Mouse (Mus musculus) neural tube, embryonic 15.5 days (tissue): Measurements from ENCODE around the gene Med25. TPM values are rescaled to one million over a fixed set of nuclear protein-coding genes. Genes with fewer than 3 reads are reported as not detected.

Experiments
- ATAC-seq: fragments of 200-750 bp; cut with Nextera tagmentation; 2 replicates; pipeline ENCODE4 v1.8.0; 2017; ENCODE audit warnings: mild to moderate bottlenecking, moderate TSS enrichment, moderate library complexity; ENCODE audit not compliant: low FRiP score
- H3K27ac ChIP-seq: fragments of 300-500 bp; sonication (generic); replicated peaks from 2 replicates; pipeline ENCODE4 v1.5.1; 2015; ENCODE audit warnings: mild to moderate bottlenecking, inconsistent platforms
- H3K27me3 ChIP-seq: fragments of 300-500 bp; sonication (generic); replicated peaks from 2 replicates; pipeline ENCODE4 v1.6.1; 2015; ENCODE audit warnings: inconsistent platforms
- H3K36me3 ChIP-seq: fragments of 300-500 bp; sonication (generic); 2 replicates; pipeline ENCODE4 v1.6.1; 2015; ENCODE audit warnings: inconsistent platforms
- H3K4me1 ChIP-seq: fragments of 300-500 bp; sonication (generic); 2 replicates; pipeline ENCODE4 v1.6.1; 2015; ENCODE audit warnings: inconsistent platforms
- H3K4me2 ChIP-seq: fragments of 300-500 bp; sonication (generic); 2 replicates; pipeline ENCODE4 v1.6.1; 2015; ENCODE audit warnings: inconsistent platforms, mild to moderate bottlenecking, moderate library complexity
- H3K4me3 ChIP-seq: fragments of 300-500 bp; sonication (generic); replicated peaks from 2 replicates; pipeline ENCODE4 v1.5.1; 2015; ENCODE audit warnings: mild to moderate bottlenecking, inconsistent platforms
- H3K9ac ChIP-seq: fragments of 300-500 bp; sonication (generic); replicated peaks from 2 replicates; pipeline ENCODE4 v1.6.1; 2015; ENCODE audit warnings: mild to moderate bottlenecking, inconsistent platforms
- H3K9me3 ChIP-seq: fragments of 300-500 bp; sonication (generic); replicated peaks from 2 replicates; pipeline ENCODE4 v1.6.1; 2016; ENCODE audit warnings: inconsistent platforms
- WGBS: fragments of 180-500 bp; shearing (Covaris S2); methylation state at CpG from one replicate; pipeline ENCODE4 v1.1.7; 2015; ENCODE audit warnings: mixed read lengths; 5-methylcytosine and 5-hydroxymethylcytosine counted together
- polyA plus RNA-seq: library from polyadenylated mRNA; unstranded; fragments of >200 nt; fragmentation: Nextera tagmentation; extraction: Ambion mirVana; gene quantifications from 2 replicates; pipeline ENCODE4 v1.2.1, GENCODE M21; 2015

The Med25 gene
- polyA plus RNA-seq, 1 experiment from 2014 or later = 141 TPM

DNA sequence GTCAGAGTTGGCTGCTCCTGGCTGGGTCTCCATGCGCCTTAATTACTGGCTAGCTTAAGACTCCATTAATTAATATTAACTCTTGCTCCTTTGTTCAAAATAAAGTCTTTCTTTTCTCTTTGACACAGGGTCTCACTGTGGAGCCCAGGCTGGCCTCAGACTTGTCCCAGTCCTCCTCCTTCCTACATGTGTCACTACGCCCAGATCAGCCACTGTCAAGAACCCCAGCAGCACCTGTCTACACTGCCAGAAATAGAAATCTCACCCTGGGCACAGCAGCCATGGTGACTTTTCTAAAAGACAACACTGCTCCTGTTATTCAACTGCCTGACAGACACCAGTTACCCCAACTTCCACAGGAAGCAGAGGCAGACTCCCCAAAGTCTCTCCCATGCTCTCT lies 21.9 kb upstream of the Med25 start:
- peaks cover 67% of the 10 kb centered on the region for H3K36me3 ChIP-seq
- no peak overlapping the region for H3K9ac ChIP-seq
- no peak for ATAC-seq
- no peak overlapping the region for H3K27ac ChIP-seq
- WGBS = 87% methylated on average over 2 of the region's 2 CpGs
- H3K4me2 ChIP-seq = no peak overlapping the region
- no peak overlapping the region for H3K4me3 ChIP-seq
- no peaks in the 10 kb centered on the region for H3K9me3 ChIP-seq
- H3K4me1 ChIP-seq = no peaks in the 10 kb centered on the region
- no peaks in the 10 kb centered on the region for H3K27me3 ChIP-seq

DNA sequence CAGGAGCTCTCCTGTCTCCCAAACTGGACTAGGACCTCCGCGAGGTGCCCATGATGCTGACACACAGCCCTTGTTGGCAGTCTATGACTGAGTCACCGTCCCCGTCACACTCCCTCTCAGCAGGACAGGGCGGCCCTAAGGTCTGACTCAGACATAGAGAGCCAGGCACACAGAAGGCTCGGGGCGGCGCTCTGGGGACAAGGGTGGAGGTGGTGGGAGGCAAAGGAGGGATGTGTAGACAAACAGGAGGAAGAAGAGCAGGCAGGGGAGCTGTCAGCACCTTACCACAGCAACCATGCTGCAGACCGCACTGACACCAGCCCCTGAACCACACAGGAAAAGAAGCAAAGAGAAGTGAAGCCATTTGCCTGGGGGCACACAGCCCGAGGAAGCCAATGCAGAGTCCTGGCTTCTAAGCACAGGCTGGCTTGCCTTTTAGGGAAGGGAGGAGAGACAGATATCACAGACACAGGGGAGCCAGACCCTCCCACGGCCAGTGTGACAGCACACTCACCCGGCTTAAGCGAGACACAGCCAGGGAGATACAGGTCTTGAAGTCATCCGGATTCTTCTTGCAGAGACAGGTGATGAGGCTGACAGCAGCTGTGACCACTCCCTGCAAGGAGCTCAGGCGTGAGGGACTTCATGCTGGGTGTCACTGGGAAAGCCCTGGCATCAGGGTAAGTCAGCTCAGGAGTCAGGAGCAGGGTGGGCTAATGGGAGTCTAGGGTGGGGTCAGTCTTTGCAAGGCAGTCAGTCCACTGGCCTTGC lies 16.4 kb upstream of the Med25 start:
- H3K9me3 ChIP-seq = no peaks in the 10 kb centered on the region
- 93% methylated on average over 15 of the region's 15 CpGs for WGBS
- peaks cover 93% of the 10 kb centered on the region for H3K36me3 ChIP-seq
- no peak for ATAC-seq
- no peak overlapping the region for H3K27ac ChIP-seq
- H3K4me3 ChIP-seq = no peak overlapping the region
- no peak overlapping the region for H3K4me2 ChIP-seq
- no peaks in the 10 kb centered on the region for H3K4me1 ChIP-seq
- no peaks in the 10 kb centered on the region for H3K27me3 ChIP-seq
- no peak overlapping the region for H3K9ac ChIP-seq

DNA sequence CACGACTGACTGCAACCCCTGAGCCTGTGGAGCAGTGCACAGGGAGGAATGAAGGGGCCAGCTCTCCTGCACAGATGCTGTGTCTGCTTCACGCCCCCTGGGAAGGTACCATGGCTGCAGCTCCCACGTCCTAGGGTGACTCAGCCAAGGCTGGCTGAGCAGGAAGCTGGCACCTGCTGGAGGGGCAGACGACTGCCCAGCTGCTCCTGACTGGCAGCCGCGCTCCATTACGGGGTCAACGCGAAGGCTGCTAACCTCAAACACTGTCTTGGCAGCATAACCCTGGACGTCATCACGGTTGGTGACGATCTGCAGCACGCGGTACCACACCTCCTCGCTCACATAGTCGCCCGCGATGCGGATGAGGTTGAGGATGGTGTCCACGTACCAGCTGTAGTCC lies 12.9 kb upstream of the Med25 start:
- H3K27me3 ChIP-seq = no peaks in the 10 kb centered on the region
- H3K4me2 ChIP-seq = no peak overlapping the region
- H3K4me3 ChIP-seq = no peak overlapping the region
- H3K36me3 ChIP-seq = peaks cover 95% of the 10 kb centered on the region
- 88% methylated on average over 20 of the region's 20 CpGs for WGBS
- no peak overlapping the region for H3K27ac ChIP-seq
- no peak overlapping the region for H3K9ac ChIP-seq
- peaks cover 8% of the 10 kb centered on the region for H3K4me1 ChIP-seq
- H3K9me3 ChIP-seq = no peaks in the 10 kb centered on the region
- ATAC-seq = no peak

DNA sequence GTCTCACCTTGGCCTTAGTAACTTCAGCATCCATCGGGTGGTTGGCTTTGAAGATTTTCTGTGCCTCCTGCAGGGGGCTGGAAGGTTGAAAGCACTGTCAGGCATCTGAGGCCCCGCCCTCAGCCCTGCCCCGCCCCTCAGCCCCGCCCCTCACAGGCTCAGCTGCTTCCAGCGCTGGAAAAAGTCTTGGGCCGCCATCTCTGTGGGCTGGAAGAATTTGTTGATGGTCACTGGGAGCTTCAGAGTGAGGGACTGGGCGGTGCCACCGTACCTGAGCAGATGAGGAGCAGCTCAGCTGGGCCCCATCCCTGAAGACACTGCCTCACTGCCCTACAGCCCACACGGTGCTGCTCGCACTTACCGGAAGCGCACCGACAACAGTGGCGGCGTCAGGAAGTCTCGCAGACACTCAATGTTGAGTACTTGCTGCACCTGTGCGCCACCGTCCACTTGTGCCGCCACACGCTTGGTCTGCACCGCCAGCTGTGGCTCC lies 8.8 kb upstream of the Med25 start:
- 25% methylated on average over 21 of the region's 21 CpGs for WGBS
- Histone ChIP-seq H3K4me2 (peak overlapping the region; percentile 43), H3K4me3 (0 out of 2 replicates have a peak overlapping the region, but pooled peaks have one; percentile 1), H3K27me3 (no peaks in the 10 kb centered on the region), H3K27ac (0 out of 2 replicates have a peak overlapping the region, but pooled peaks have one; percentile 43), H3K9me3 (no peaks in the 10 kb centered on the region), H3K4me1 (peaks cover 25% of the 10 kb centered on the region), H3K9ac (no peak overlapping the region), H3K36me3 (peaks cover 67% of the 10 kb centered on the region)
- no peak for ATAC-seq

DNA sequence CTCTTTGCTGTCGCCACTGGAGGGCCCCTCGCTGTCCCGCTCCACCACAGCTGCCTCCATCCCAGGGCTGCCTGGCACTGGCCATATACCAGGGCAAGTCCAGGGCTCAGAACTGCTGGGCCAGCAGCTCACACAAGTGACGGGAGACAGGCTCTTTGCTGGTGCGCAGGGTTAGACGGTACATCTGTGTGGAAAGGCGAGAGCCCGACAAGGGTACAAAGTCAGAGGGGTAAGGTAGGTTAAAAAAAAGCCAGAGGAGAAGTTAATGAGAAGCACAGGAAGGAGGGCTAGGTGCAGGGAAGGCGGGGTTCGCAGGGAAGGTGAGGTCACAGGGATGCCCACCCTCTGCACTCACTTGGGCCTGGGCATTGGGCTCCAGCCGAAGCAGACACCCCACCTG lies 8.1 kb upstream of the Med25 start:
- H3K9me3 ChIP-seq = no peaks in the 10 kb centered on the region
- H3K4me2 ChIP-seq = no peak overlapping the region
- no peaks in the 10 kb centered on the region for H3K27me3 ChIP-seq
- 91% methylated on average over 11 of the region's 11 CpGs for WGBS
- no peak for ATAC-seq
- peaks cover 61% of the 10 kb centered on the region for H3K36me3 ChIP-seq
- peaks cover 25% of the 10 kb centered on the region for H3K4me1 ChIP-seq
- no peak overlapping the region for H3K9ac ChIP-seq
- H3K4me3 ChIP-seq = no peak overlapping the region
- H3K27ac ChIP-seq = no peak overlapping the region; the same call in 1 of the 2 replicates

DNA sequence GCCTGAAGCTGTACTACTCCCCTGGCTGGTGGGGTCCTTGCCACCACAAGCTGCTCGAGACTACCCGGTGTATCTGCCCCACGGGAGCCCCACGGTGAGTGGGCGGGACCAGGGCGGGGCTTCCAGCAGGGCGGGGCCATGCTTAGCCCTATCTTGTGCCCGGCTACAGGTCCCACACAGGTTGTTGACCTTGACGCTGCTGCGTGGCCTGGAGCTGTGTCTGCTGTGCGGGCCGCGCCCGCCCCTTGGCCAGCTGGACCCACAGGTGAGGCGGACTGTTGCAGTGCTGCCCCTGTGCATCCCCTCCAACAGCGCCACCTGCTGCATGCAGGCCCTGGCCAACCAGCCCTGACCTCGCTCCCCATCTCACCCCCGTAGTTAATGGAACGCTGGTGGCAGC lies 6.1 kb upstream of the Med25 start:
- ATAC-seq = no peak
- Histone ChIP-seq H3K27ac (no peak overlapping the region), H3K27me3 (no peaks in the 10 kb centered on the region), H3K4me1 (peaks cover 39% of the 10 kb centered on the region), H3K36me3 (peaks cover 41% of the 10 kb centered on the region), H3K9ac (no peak overlapping the region), H3K4me2 (no peak overlapping the region), H3K4me3 (no peak overlapping the region), H3K9me3 (no peaks in the 10 kb centered on the region)
- 39% methylated on average over 19 of the region's 19 CpGs for WGBS

DNA sequence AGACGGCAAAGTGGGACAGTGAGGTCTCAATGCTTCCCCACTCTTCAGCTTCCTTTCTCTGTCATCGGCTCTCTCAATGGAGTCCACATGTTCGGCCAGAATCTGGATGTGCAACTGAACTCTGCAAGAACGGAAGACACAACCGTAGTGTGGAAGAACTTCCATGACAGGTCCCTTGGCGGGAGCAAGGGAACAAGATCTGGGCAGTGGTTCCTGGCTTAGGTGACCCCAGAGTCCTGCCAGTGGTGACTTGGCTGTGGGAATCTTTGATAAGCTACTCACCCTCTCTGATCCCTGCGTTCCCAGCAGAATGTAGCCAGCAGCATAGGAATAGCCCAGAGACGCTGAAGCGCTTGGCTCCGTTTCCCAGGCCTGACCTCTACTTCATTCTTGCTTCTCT lies 4.0 kb upstream of the Med25 start:
- ATAC-seq = no peak
- Histone ChIP-seq H3K27me3 (no peaks in the 10 kb centered on the region), H3K27ac (peak overlapping the region; percentile 90), H3K4me2 (peak overlapping the region; percentile 74), H3K4me3 (peak overlapping the region; percentile 64), H3K9ac (peak overlapping the region; percentile 57), H3K9me3 (no peaks in the 10 kb centered on the region), H3K4me1 (peaks cover 46% of the 10 kb centered on the region), H3K36me3 (peaks cover 19% of the 10 kb centered on the region)
- WGBS = 31% methylated on average over 10 of the region's 10 CpGs

DNA sequence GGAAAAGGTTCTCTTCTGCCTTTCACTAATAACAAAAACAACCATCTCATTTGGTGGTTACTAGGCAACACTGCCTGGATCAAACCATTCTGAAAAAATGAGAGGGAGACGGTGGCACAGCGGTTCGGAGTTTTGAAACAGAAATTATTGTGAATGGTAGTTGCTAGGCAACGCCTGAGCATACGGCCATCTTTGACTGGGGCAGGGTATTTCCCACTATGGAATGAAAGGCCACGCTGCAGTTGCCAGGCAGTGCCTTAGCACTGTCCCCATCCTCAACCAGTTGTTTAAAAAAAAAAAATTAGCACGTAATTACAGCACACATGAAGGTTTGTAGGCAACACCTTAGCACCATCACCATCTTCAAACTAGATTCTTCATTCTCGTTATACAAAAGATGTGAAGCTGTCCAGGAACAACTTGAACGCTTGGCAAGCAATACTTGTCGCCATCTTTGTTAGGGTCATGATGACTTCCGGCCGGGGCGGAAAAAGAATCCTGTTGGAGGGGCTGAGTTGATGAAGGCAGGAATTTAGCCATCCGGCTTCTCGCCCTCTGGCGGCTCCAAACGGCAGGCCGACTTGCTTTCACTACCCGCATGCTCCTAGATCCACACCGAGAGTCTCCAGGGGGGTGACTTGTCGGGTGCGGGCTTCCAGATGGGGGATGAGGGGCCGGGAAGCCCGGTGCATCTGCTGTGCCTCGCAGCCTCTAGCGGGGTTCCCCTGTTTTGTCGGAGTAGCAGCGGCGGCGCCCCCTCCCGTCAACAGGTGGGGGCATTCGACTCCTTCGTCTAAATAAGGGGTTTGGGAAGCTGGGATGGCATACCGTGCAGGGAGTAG lies 3.3 kb upstream of the Med25 start, which contains the start of gene Fuz:
Gene Fuz (plus strand): TSS at position 487 of the 842 bp plus-strand sequence.
- H3K4me2 ChIP-seq = peak within 1 kb of the TSS; percentile 74
- H3K4me1 ChIP-seq = peaks cover 47% of the 10 kb centered on the region
- WGBS = under 1% methylated on average over 34 of the region's 34 CpGs
- peak; percentile 82 for ATAC-seq
- H3K9me3 ChIP-seq = no peaks in the 10 kb centered on the region
- no peaks in the 10 kb centered on the region for H3K27me3 ChIP-seq
- H3K4me3 ChIP-seq = peak within 1 kb of the TSS; percentile 64
- peak within 1 kb of the TSS; percentile 57 for H3K9ac ChIP-seq
- H3K36me3 ChIP-seq = peaks cover 15% of the 10 kb centered on the region
- peak within 1 kb of the TSS; percentile 90 for H3K27ac ChIP-seq

DNA sequence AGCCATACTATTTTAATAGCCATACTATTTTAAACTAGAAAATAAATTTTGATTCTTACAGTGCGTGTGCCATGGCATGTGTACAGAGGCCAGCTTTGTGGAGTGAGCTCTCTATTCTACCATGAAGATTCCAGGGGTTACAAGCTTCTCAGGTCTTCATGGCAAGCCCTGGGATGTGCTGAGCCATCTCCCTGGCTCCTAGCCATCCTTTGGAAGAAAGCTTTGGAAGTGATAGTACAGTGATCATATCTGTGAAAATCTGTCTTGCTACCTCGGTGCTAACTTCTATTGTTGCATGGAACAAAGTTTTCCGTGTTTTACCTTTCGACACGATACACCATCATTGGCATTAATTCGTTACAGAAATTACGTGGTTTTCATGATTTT lies 2.7 kb upstream of the Med25 start:
- Histone ChIP-seq H3K36me3 (peaks cover 11% of the 10 kb centered on the region), H3K4me3 (peak overlapping the region; percentile 64), H3K27me3 (no peaks in the 10 kb centered on the region), H3K27ac (peak overlapping the region; percentile 90), H3K4me2 (peak overlapping the region; percentile 74), H3K9me3 (no peaks in the 10 kb centered on the region), H3K9ac (0 out of 2 replicates have a peak overlapping the region, but pooled peaks have one; percentile 21), H3K4me1 (peaks cover 54% of the 10 kb centered on the region)
- ATAC-seq = no peak
- WGBS = 15% methylated on average over 7 of the region's 7 CpGs

DNA sequence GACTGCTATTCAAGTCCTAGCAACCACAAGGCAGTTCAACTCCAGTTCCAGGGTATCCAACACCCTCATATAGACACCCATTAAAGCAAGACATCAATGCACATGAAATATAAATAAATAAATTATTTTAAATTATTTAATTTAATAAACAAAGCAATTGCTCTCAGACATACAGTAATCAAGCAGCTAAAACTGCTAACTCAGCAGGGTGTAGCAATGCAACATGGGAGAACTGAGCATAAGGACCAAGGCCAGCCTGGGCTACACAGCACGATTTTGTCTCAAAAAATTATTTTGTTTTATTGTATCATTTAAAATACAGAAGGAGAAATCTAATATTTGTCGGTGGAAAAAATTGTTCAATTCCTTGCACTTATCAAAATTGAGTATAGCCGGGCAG lies 1.7 kb upstream of the Med25 start:
- H3K4me3 ChIP-seq = no peak overlapping the region
- WGBS = 85% methylated on average over 3 of the region's 3 CpGs
- peak overlapping the region; percentile 90 for H3K27ac ChIP-seq
- H3K4me2 ChIP-seq = no peak overlapping the region
- peaks cover 63% of the 10 kb centered on the region for H3K4me1 ChIP-seq
- no peak for ATAC-seq
- no peaks in the 10 kb centered on the region for H3K27me3 ChIP-seq
- no peak overlapping the region for H3K9ac ChIP-seq
- H3K9me3 ChIP-seq = no peaks in the 10 kb centered on the region
- H3K36me3 ChIP-seq = 0 out of 2 replicates have a peak, but pooled peaks cover 3% of the 10 kb centered on the region

DNA sequence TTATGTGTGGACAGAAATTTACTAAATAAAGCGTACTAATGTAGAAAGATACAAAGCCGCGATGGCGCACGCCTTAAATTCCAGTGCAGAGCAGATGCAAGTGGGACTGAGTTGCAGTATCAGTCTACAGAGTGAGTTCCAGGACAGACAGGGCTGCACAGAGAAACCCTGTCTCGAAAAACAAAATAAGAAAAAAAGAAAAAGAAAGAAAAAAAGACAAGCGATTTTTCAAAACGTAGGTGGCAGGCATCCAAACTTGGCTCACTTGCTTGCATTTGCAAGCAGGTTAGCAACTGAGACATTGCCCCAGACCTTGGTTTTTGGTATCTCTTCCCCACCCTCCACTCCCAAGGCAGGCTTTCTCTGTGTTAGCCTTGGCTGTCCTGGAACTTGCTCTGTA lies 685 bp upstream of the Med25 start:
- no peaks in the 10 kb centered on the region for H3K9me3 ChIP-seq
- no peaks in the 10 kb centered on the region for H3K27me3 ChIP-seq
- H3K36me3 ChIP-seq = peaks cover 12% of the 10 kb centered on the region; the same call in 1 of the 2 replicates
- peak overlapping the region; percentile 17; the same call in 1 of the 2 replicates for H3K9ac ChIP-seq
- H3K4me2 ChIP-seq = peak overlapping the region; percentile 90
- no peak for ATAC-seq
- peak overlapping the region; percentile 22 for H3K4me3 ChIP-seq
- WGBS = 6% methylated on average over 8 of the region's 8 CpGs
- peaks cover 72% of the 10 kb centered on the region for H3K4me1 ChIP-seq
- H3K27ac ChIP-seq = peak overlapping the region; percentile 90
